Mouse (Mus musculus) embryonic fibroblast, embryonic 13.5 days (primary cell): Measurements from ENCODE around the gene Nos2. TPM values are rescaled to one million over a fixed set of nuclear protein-coding genes. Genes with fewer than 3 reads are reported as not detected.
"Not testable (repeated sequence)": the region's sequence is repeated elsewhere in the genome, so short reads cannot be mapped to it uniquely, and the experiment has no call there.

Source experiments
- H3K27ac ChIP-seq: 2 replicates; pipeline ENCODE4 v1.5.1; 2012; ENCODE audit warnings: low read length, control low read depth, inconsistent platforms; ENCODE audit not compliant: insufficient read depth
- H3K4me1 ChIP-seq: 2 replicates; pipeline ENCODE4 v1.6.1; 2011; ENCODE audit warnings: low read length; ENCODE audit not compliant: control insufficient read depth, insufficient read depth
- H3K4me3 ChIP-seq: 2 replicates; pipeline ENCODE4 v1.5.1; 2011; ENCODE audit warnings: mild to moderate bottlenecking, control low read depth, low read length; ENCODE audit not compliant: insufficient read depth
- CTCF ChIP-seq: IDR thresholded peaks from 2 replicates; pipeline ENCODE4 v1.5.1; 2011; ENCODE audit warnings: mild to moderate bottlenecking, control low read depth, low read length, moderate library complexity, borderline replicate concordance; ENCODE audit not compliant: insufficient read depth
- POLR2A ChIP-seq: IDR thresholded peaks from 2 replicates; pipeline ENCODE4 v1.6.1; 2011; ENCODE audit warnings: low read depth, mild to moderate bottlenecking, control low read depth, low read length, moderate library complexity
- polyA plus RNA-seq: library from polyadenylated mRNA; stranded (reverse); fragments of >200 nt; gene quantifications from 2 replicates; pipeline ENCODE4 v1.2.4, GENCODE M21; 2011; ENCODE audit warnings: low read depth; ENCODE audit not compliant: missing spikeins, insufficient read length

Gene Nos2
- polyA plus RNA-seq, 1 experiment, result not detected

DNA sequence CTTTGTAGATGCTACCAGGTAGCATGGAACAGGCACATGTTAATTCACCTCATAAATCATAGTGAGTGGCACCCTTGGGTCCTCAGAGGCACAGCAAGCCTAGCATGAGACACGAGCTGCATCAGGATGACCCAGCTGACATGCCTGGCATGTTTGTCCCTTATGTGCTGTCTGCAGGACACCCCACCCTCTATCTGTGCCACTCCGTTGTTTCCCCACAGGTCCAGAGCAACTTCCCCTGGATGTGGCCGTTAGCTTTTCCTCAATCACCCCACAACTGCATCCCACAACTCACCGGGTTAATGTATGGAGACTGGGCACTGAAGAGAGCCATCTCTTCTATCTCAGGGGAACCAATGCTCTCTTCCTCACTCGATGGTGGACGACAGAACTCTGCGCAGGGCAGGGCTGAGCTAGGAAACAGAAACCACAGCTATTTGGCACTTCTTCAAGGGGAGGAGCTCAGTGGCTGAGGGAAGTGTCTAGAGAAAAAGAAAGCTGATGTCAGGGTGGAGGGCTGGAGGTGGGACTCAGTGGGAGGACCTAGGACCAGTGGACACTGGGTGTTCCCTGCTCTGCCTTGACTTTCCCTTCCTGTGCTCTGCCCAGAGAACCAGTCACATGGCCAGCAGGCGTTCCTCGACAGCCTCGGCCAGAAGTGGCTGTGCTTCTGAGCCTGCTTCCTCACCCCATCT is 64.0 kb downstream of the Nos2 start, which contains the start of gene Lgals9:
Gene Lgals9 (minus strand): TSS at position 464 of the 695 bp plus-strand sequence.
- H3K4me1 ChIP-seq, result peaks cover 7% of the 10 kb centered on the region
- H3K4me3 ChIP-seq, result peak within 1 kb of the TSS; percentile 36
- H3K27ac ChIP-seq, result 0 out of 2 replicates have a peak within 1 kb of the TSS, but pooled peaks have one; percentile 12
- TF ChIP-seq CTCF (no peak), POLR2A (peak; percentile 82)

DNA sequence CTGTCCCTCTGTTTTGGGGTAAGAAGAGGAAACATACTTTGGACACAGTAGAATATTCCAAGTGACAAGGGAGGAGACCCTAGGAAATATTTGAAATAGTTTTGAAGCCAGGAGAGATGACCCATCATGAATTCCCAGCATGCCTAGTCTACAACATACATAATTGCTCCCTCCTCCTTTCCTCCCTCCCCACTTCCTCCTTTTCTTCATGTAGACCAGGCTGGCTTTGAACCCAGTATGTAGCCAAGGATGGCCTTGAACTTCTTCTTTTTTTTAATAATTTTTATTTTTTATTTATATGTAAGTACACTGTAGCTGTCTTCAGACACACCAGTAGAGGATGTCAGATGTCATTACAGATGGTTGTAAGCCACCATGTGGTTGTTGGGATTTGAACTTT is 64.9 kb downstream of the Nos2 start:
- 0 out of 2 replicates have a peak overlapping the region, but pooled peaks have one; percentile 12 for H3K27ac ChIP-seq
- no peak for TF ChIP-seq CTCF
- TF ChIP-seq POLR2A, result no peak
- no peak overlapping the region for H3K4me3 ChIP-seq
- H3K4me1 ChIP-seq, result peaks cover 7% of the 10 kb centered on the region

DNA sequence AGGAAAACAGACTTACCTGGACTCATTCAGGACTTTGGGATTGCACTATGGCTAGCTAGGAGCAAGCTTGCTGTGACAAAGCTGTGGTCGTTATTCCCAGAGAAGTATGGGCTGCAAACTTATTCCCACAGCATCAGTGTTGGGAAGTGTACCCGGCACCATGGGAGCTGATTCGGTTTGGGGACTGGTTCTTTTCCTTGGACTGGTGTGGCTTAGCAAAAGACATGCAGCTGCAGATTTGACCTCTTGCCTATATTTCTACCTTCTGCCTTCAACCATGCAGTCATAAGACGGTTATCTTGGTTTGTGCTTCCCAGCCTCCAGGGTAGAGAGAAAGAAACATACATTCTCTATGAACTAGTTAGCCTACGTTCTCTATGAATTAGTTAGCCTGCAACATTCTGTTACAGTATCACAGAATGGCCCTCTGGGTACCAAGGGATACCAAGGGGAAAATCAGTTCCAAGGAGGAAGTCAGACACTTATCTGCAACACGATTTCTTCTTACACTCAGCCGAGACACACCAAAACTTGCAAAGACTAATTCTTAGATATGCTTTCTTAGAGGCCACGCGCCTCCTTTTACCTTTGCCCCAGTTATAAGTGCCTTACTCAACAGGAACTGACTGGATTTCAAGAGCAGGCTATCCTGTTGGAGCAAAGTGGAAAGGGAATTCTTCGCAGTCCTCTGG is 65.9 kb downstream of the Nos2 start:
- TF ChIP-seq POLR2A, result no peak
- Histone ChIP-seq H3K4me1 (peaks cover 7% of the 10 kb centered on the region), H3K27ac (no peak overlapping the region), H3K4me3 (no peak overlapping the region)

DNA sequence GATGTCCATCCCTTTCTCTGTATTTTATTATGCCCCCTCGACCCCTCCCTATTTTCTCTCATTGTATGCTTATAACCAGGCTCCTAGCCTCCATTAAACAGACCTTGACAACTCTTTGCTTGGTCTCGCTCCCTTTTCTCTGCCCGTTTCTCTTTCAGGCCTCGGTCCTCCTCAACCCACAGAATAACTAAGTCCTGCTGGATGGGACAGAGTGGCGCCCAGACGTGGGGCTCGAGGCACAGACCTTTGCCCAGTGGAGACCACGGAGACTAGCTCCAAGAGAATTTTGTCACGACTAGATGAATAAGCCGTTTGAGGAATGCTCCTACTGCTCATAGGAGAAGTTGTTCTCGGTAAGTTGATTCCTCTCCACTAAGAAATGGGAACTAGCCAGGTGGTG is 68.6 kb downstream of the Nos2 start:
- not testable (repeated sequence) for H3K4me3 ChIP-seq, H3K27ac ChIP-seq, H3K4me1 ChIP-seq

DNA sequence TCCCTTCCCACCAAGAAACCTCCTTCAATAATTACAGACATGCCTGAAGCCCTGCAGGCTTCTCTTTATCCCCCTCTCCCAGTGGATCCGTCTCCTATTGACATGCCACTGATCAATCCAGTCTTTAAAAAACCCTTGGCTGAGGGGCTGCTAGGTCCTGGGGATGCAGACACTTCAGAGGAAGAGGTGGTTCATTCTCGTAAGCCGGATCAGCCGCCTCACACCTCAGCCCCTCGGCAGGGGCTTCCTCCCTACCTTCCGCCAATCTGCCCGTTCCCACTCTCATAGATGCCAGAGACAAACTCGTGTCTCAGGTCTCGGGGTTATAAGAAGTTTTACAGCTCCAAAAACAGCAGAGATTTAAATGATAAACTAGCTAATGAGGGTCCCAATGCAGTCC is 69.5 kb downstream of the Nos2 start:
- Histone ChIP-seq H3K4me1 (peaks cover 1% of the 10 kb centered on the region; the same call in 1 of the 2 replicates), H3K27ac (no peak overlapping the region), H3K4me3 (no peak overlapping the region)
- no peak for TF ChIP-seq POLR2A
- no peak for TF ChIP-seq CTCF

DNA sequence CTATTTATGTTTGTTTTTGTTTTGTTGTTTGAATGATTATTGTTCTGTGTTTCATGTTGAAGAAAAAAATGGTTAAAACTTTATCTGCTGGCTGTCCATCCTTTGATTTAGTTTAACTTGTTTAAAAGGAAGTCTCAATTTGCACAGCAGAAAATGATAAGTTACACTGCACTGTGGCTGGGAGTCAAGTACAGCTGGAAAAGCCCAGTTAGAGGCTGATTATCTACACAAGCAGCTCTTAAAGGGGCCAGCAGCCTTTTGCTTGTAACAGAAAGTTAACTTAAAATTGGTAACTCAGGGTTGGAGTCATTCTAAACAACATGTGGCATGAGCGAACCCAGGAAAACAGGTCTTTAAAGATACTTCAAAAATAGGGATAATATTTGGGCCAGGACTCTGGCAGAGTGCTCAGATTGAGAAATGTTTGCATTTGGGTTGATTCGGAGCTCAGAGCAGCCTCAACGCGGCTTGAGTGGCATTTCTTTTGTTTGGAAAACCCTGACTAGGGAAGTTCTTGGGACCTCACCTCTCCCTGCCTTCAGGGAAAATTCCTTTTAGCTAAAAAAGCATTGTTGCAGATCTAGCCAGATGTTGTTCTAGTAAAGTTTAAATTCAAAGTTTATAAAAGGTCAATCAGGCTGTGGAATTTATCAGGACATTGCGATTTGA is 70.4 kb downstream of the Nos2 start:
- H3K4me3 ChIP-seq, H3K4me1 ChIP-seq, H3K27ac ChIP-seq: not testable (repeated sequence)

DNA sequence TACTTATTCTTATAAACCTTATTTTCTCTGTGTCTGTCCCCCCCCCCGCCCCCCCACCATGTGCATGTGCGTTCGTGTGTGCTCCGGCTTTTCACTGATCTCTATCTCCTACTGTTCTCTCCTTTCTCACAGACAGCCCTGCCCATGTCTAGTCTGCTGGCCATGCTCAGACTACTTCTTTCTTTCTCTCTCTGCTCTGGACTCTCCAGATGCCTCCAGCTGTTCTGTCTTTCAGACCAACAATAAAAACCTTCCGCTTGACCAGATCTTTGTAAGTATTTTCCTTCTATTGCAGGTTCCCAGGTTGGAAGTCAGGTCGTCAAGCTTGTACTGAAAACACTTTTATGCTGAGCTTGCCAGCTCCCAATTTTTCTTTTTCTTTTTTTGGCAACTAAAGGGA is 78.5 kb downstream of the Nos2 start:
- no peaks in the 10 kb centered on the region for H3K4me1 ChIP-seq
- H3K4me3 ChIP-seq, result no peak overlapping the region
- no peak overlapping the region for H3K27ac ChIP-seq
- no peak for TF ChIP-seq CTCF
- TF ChIP-seq POLR2A, result no peak

DNA sequence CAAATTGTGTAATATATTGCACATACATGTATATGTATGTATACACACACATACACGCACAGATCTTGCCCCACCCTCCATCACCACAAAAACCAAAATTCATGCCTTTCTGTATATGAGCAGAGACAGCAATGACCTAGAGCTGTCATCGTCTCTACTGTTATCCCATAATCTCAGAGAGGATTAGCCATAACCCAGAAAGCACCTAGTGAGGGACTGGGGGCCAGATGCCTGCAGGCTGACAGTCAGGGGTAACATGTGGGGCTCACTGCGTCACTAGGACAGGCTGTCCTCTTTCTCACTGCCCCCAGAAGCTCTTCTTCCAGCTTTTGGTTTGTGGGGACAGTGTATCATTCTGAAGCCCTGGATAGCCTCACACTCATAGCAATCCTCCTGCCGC is 81.3 kb downstream of the Nos2 start:
- H3K4me3 ChIP-seq, result no peak overlapping the region
- no peak overlapping the region for H3K27ac ChIP-seq
- TF ChIP-seq CTCF (no peak), POLR2A (no peak)
- H3K4me1 ChIP-seq, result no peaks in the 10 kb centered on the region

DNA sequence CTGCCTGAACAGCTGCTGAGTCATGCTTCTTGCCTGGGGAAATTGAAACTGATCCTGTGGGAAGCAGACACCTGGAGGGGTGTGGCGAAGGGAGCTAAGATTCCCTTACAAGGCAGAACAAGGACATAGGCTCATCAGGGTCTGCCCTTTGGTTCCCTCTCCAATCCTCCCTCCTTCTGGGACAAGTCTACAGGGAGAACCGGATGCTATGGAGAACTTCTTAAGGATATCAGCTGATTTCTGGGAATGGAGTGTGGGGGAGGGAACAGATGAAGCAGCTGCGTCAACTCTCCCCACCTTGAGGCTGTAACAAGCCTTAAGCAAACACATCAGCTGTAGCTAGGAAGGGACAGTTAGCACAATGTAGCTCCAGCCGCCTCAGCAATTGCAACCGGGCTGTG is 82.0 kb downstream of the Nos2 start:
- TF ChIP-seq CTCF (no peak), POLR2A (no peak)
- Histone ChIP-seq H3K4me1 (no peaks in the 10 kb centered on the region), H3K27ac (no peak overlapping the region), H3K4me3 (no peak overlapping the region)

DNA sequence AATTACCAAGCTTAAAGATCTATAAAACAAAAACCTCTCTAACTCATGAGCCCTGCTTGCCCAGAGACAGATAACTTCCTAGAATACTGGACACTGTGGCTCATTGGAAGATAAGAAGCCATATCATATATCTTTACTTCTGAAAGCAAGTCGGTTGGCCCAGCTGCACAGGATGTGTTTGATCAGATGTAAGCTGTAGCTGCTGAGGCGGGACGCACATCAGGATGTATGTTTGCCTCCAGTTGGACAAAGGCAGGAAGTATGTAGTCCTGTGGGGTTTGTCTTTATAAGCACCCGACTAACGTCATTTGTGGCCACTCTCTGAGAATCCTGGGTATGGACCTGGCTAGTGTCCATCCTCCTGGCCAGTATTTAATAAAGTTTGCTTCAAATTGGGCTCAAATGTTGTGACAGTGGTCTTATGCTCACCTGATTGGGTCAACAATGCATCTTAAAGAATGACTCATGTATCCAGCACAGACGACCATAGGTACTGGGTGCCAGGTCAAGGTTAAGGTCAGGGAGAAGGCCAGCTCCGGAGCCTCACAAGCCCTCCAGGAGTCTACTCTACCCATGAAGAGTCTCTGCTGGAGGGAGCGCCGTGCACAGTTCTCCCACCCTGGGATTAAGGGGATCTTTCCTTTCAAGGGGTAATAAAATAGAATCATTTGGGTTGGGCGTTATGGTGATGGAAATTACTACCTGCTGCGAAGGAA is 82.6 kb downstream of the Nos2 start:
- Histone ChIP-seq H3K4me1 (no peaks in the 10 kb centered on the region), H3K4me3 (no peak overlapping the region), H3K27ac (no peak overlapping the region)
- TF ChIP-seq CTCF, result no peak
- no peak for TF ChIP-seq POLR2A
